Mouse (Mus musculus): ENCODE measurements around the gene Col17a1. TPM values are rescaled to one million over a fixed set of nuclear protein-coding genes. Genes with fewer than 3 reads are reported as not detected.

Col17a1 gene
- under 1 TPM; 0.18 to 0.48 TPM for total RNA-seq (2021)

GRCm38 (mm10) chr19:47691994-47692393 is at the start of gene Col17a1:
Gene Col17a1 (minus strand): TSS chr19:47692094.
- DNase-seq: no peak
- intact Hi-C loops (cut with DNase I): no loop called here

DNA sequence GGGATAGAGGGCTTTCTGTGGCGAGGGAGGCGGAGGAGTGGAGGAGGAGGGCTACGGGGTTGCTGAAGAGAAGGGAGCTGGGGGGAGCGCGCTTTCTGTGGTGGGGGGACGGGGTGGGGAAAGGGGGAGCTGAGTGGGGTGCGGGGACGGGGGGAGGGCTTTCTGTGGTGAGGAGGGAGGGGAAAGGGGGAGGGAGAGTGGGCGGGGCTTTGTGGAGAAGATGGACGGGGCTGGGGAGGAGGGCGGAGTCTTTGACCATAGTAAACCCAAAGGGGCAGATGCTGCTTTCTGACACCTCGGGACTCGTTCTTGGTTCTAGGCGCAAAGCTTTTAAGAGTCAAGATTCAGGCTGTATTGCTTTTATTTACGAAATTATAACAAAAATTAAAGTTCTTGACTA is 40.0 kb upstream of the Col17a1 start:
- intact Hi-C loops (cut with DNase I): loop anchor here (2.0 to 10.0 kb wide), 2 partner anchors 93 to 223 kb away; no protein-coding TSS in a partner anchor
- DNase-seq: peak; percentile 84

DNA sequence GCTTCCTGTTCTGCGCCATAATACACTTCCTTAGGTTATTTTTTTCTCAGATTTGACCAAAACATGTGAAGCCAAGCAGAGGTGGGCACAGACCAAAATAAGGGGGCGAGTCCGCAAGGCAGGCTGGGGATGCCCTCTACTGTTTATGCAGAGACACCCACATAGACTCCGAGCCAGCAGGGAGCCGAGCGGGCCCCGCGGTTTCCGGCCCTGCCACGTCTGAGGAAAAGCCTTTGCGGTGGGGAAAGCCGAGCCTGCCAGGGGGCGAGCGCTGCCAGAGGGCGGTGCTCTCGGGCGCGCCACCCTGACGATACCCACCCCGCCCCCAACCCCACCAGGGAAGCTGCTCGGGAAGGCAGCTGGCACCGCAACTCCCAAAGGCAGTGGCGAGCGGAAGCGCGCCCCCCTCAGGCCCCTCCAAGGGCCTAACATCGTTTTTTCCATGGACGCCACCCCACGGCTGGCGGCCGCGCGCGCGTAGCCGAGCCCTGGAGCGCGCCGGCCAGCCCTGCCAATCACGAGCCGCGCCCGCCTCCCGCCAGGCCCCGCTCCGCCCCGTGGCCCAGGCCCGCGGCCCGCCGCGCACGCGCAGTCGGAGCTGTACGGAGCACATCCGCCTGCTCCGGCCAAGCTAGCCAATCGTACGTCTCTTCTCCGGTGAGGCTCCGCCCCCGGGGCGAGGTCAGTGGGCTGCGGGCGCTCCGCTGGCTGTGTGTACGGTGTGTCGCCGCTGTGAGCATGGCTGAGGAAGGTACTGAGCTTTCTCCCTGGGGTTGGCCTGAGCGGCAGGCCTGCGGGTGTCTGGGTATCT is 39.4 kb upstream of the Col17a1 start, which contains the start of gene Sfr1:
Gene Sfr1 (plus strand): TSS at position 612 of the 811 bp plus-strand sequence.
- intact Hi-C loops (cut with DNase I): loop anchor here (2.0 to 10.0 kb wide), 2 partner anchors 94 to 222 kb away; no protein-coding TSS in a partner anchor
- DNase-seq: peak; percentile 100

DNA sequence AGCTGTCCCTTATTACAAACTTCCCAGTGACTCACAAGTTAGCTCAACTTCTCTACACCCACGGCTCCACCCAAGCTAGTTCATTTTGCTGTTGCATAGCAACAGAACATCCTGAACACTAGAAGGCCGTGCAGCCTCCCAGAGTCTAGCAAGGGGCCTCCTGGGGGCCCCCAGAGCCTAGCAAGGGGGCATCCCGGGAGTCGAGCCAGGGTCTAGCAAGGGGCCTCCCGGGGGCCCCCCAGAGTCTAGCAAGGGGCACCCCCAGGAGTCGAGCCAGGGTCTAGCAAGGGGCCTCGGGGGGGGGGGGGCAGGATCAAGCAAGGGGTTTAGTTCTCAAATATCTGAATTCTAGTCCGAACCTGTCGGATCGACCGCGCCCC is 38.8 kb upstream of the Col17a1 start:
- intact Hi-C loops (cut with DNase I): loop anchor here (2.0 to 10.0 kb wide), 2 partner anchors 94 to 222 kb away; no protein-coding TSS in a partner anchor

GRCm38 (mm10) chr19:47725643-47726140 is 33.8 kb upstream of the Col17a1 start:
- intact Hi-C loops (cut with DNase I): no loop called here
- DNase-seq: no peak

More for the DNA sequence above, 38.8 kb upstream of the Col17a1 start:
- DNase-seq: peak; percentile 44

DNA sequence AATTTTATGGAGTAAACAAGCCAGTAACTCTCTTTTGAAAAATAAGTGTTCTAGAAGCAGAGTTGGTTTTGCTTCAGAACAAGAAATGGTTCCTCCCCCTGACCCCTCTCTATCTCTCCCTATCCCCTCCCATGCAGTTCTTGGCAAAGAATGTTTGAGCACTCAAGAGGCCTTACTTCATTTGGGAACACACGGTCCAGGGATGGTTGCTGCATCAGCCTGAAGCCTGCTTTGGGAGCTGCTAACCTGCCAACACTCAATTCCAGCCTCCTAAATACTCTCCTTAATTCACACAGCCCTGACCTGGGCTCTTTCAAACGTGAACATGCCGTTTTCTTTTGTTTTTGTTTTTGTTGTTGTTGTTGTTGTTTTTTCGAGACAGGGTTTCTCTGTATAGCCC is 33.0 kb upstream of the Col17a1 start:
- DNase-seq: no peak
- intact Hi-C loops (cut with DNase I): no loop called here

GRCm38 (mm10) chr19:47722471-47722870 is 30.6 kb upstream of the Col17a1 start:
- intact Hi-C loops (cut with DNase I): no loop called here
- no peak for DNase-seq

- intact Hi-C loops (cut with DNase I): no loop called here
- no peak for DNase-seq
These were observed 27.3 kb upstream of the Col17a1 start for GRCm38 (mm10) chr19:47719147-47719546.

DNA sequence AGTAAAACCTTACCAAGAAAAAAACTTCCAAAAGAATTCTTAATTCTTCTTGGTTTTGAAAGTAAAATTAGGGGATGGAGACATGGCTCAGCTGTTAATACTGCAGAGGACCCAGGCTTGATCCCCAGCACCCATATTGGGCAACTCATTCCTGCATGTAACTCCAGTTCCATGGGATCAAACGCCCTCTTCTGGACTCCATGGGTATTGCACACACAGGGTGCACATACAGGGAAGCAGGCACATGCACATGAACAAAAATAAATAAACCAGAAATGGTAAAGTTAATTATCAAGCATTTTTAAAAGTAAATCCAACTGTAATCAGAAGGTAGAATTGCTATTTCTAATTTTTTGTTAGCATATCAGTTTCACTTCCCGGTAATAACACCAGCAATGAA is 24.2 kb upstream of the Col17a1 start:
- DNase-seq: no peak
- intact Hi-C loops (cut with DNase I): no loop called here

DNA sequence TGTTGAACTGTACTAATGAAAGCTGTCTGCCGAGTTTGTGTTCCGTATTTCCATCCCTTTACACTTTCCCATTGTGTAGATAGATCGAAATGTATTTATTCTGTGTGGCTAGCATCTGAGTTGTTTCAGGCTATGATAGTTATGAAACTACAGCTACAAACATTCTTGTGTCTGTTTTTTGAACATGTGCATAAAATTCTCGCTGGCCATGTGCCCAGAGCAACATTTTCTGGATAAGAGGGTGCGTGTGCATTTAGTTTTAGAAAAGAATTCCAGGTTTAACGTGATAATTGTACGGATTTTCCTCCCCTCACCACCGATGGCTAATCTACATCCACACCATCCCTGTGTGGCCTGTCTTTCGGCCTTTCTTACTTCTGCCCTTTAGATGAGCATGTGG is 21.6 kb upstream of the Col17a1 start:
- intact Hi-C loops (cut with DNase I): no loop called here
- no peak for DNase-seq

DNA sequence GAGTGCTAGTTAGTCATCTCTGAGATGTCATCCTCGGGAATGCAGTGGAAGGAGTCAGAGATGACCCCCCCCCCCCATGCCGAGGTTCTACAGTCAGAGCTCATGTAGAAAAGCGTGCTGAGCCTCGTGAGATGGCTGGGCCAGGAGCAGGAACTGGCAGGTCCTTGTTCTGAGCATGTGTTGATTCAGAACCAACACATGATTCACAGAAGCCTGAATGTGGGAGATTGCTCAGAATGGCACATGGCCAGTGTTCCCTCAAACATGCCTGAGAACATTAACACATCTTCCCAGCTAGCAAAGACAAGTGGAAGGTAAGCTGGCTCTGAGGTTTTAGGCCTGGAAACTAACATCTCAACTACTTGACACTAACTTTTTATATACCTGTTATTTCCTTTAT is 18.5 kb upstream of the Col17a1 start:
- intact Hi-C loops (cut with DNase I): no loop called here
- no peak for DNase-seq

DNA sequence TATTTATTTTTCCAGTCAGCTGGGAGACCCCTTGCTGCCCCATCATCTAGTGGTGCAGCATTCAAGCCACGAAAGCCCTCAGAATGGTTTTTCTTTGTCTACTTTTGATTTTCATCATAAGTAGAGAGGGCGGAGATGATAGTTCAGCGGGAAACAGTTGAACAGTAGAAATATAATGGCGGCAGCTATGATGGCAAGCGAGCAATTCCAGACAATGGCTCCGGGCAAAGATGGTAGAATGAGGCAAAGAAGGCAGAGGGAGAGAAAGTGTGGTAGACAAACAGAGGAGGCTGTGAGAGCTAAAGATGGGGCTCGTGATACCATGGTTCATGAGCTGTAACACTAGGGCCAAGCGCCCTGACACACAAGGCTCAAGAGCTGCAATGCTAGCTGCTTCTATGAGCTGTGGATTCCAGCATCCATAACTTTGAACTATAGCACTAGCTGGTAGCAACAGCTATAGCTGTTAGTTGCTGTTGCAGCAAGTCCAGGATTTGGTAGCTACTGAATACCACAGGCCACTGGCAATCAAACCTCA is 13.9 kb upstream of the Col17a1 start:
- DNase-seq: no peak
- intact Hi-C loops (cut with DNase I): no loop called here

DNA sequence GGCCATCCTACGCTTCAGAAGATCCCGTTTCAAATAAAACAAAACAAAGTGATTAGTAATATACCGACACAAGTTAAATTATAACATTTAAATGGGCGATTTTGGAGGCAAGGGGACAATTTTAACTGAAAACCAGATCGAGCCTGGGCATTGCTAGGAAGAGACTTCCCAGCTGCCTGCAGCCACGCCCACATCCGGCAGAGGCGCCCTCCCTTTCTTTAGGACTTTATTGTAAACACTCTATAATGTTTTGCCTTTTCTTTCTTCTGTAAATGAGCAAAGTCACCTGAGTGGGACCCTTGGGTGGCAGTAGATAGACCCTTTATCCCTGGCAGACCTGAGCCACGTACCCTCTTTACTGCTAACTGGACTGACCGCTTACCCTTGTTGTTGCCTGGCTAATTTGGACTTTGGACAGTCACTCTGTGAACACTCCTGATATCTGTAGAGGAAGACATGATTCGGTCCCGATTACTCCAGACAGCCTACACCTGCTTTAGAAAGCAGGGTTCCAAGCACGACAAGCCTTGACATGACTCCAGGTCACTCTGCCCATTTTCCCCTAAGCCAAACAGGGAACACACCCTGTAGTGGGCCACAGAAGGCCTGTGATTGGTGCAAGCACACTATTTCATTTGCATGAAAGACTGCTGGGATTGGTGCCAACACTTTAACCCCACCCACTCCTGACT is 13.3 kb upstream of the Col17a1 start:
- intact Hi-C loops (cut with DNase I): no loop called here
- no peak for DNase-seq

DNA sequence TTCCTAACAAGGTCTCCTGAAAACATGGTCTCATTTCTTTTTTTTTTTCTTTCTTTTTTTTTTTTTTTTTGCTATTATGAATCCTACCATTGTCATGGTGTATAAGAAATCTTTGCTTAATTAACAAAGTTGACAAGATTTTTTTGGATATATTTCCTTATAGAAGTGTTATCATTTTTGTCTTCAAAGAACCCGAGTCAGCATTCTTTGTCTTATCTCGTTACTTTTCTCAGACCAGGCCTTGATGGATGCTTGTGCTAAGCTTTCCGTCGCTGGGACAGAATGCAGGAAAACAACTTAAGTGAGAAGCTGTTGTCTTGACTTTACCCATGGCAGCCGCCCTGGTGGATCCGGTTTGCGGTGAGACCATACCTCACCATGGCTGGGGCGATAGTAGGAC is 8.6 kb upstream of the Col17a1 start:
- intact Hi-C loops (cut with DNase I): no loop called here
- no peak for DNase-seq

- no peak for DNase-seq
These were observed 7.8 kb upstream of the Col17a1 start for GRCm38 (mm10) chr19:47699743-47700142.

GRCm38 (mm10) chr19:47698266-47698665 is 6.4 kb upstream of the Col17a1 start:
- DNase-seq: no peak
- intact Hi-C loops (cut with DNase I): no loop called here

More at GRCm38 (mm10) chr19:47699743-47700142, 7.8 kb upstream of the Col17a1 start:
- intact Hi-C loops (cut with DNase I): no loop called here

DNA sequence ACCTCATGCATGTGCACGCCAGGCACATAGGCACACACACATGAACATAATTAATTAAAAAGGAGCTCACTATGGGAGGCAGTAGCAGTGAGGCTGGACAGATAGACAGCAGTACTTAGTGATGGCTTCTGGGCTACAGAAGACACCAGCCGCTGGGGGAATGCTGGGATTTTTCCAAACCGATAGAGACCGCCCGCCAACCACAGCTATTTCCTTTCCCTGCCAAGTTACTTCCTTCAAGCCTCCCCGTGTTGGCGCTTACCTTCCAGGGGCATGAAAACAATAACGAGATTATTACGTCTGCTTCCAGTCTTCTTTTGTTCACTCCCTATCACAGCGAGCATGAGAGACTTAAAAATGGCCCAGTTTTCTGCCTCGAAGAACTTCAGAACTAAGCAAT is 5.2 kb upstream of the Col17a1 start:
- intact Hi-C loops (cut with DNase I): no loop called here
- DNase-seq: no peak

- no peak for DNase-seq
- intact Hi-C loops (cut with DNase I): no loop called here
These were observed 4.5 kb upstream of the Col17a1 start for GRCm38 (mm10) chr19:47696411-47696810.

DNA sequence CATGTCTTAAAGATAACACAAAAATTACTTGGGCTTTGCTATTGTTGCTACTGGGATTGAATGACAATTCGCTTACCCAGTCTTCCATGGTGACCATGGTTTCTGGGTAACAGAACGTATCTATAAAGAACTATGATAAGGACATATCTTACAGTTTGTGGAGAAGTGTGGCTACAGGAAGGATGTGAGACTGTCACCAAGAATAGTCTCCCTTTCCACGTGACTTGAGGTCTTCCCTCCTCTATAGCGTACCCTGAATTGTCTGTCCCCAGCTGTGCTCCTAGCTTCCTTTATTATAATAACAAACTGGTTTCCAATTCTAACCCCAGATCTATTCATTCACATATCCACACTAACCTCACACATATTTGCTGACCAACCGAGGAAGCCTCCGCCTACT is 3.8 kb upstream of the Col17a1 start:
- intact Hi-C loops (cut with DNase I): no loop called here
- no peak for DNase-seq

DNA sequence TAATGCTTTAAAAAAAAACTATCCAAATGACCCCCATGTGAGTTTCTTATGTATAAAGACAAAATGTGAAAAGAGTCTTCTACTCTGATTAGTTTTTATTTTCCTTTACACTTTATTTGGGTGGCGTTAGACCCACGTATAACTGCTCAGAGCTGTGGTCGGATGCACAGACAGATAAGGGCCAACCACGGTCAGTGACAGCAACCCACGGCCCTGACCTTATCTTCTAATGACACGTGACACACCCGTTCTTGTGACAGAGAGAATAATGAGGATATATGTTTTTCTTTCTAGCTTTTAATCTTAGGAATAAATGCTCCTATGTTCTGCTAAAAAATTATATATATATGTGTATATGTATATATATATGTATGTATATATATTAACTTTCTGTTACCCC is 2.3 kb downstream of the Col17a1 start:
- intact Hi-C loops (cut with DNase I): no loop called here
- DNase-seq: no peak

- intact Hi-C loops (cut with DNase I): no loop called here
- DNase-seq: no peak
These were observed 13.2 kb downstream of the Col17a1 start for GRCm38 (mm10) chr19:47678675-47679074.
